Mouse (Mus musculus): ENCODE measurements around the gene Abcc10.

Gene Abcc10

GRCm38 (mm10) chr17:46255147-46255546, 73.0 kb downstream of the Abcc10 start:
- no peak for DNase-seq

- DNase-seq = no peak
These were observed 74.0 kb downstream of the Abcc10 start for GRCm38 (mm10) chr17:46254106-46254505.

GRCm38 (mm10) chr17:46253452-46254084, 74.6 kb downstream of the Abcc10 start, which contains the start of gene Lrrc73:
Gene Lrrc73 (plus strand): TSS chr17:46253531.
- DNase-seq = peak; percentile 95
